Mouse (Mus musculus) neutrophil, adult 65 days (primary cell): ENCODE measurements around the gene Dhx30. TPM values are rescaled to one million over a fixed set of nuclear protein-coding genes. Genes with fewer than 3 reads are reported as not detected.

Experiments used
- total RNA-seq: library from RNA; stranded (reverse); gene quantifications from 2 replicates; pipeline ENCODE4 v1.2.4, GENCODE M21; 2023

Dhx30 gene
- 29.2 and 32.6 TPM in 2 replicates for total RNA-seq

DNA sequence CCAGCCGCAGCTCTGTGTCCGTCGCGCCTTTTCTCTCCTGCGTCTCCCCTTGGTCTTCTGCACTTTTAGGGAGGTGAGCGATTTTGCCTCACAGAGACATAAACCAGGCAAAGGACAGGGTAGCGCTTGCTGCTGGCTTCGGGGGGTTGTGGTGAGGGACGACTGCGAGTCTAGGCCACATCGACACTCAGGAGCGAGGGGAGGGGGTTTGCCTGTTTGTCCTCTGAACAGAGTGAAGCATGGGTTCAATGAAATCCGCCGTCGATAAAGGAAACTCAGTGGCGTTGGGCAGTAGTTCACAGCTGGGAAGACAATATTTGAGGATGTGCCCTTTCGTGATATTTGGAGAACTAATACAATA lies at the start of gene Dhx30:
TSS of gene Dhx30 (minus strand) at position 52 of the 361 bp plus-strand sequence.

DNA sequence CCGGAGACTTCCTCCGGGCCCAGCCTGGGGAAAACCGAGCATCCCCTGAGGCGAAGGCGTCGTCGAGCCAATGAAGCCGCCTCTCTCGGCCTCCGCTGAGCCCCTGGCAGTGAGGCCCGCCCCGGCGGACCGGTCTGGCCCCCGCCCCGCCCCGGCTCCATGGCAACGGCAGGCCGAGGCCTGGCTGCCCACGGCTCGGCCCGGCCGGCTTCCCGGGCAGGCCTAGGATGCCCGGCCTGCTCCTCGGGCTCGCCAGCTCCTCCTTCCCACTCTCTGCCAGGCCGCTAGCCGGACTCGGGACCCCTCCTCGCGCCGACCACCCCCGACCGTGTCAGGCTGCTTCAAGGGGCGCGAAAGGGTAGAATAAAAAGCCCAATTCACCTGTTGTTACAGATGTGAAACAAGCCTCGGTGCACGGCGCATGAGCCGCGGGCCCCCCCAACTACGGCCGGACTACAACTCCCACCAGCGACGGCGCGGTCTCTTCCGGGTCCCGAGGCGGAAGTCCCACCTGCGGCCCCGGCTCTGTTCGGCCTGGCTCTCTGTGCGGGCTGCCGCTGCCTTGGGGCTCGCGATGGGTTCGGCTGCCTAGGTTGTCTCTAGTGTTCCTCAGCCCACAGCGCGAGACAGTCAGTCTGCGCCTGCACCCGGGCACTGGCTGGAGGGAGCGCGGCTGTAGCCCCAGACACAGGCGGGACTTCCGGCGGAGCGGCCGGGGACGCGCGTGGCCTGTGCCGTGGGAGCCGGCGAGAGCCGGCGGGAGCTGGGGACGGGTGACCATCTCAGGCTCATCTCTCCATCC lies 452 bp downstream of the Dhx30 start, which contains the start of gene Smarcc1:
TSS of gene Smarcc1 (plus strand) at position 732 of the 802 bp plus-strand sequence.

Other genes starting within 250 kb of the Dhx30 start
- gene Cdc25a, start 242.3 kb downstream of the Dhx30 start, total RNA-seq, result 31.3 and 35.4 TPM in 2 replicates
- gene Map4, start 186.4 kb downstream of the Dhx30 start, total RNA-seq, result 81.0 and 96.7 TPM in 2 replicates
- gene Smarcc1, start 122 bp downstream of the Dhx30 start, total RNA-seq, result 23.3 and 24.4 TPM in 2 replicates
- 0.47 and 0.48 TPM in 2 replicates for gene Cspg5, start 126.0 kb upstream of the Dhx30 start, total RNA-seq
- gene Elp6, start 187.3 kb upstream of the Dhx30 start, total RNA-seq, result 2.4 and 3.2 TPM in 2 replicates
- gene Scap, start 215.5 kb upstream of the Dhx30 start, total RNA-seq, result 20.7 and 21.8 TPM in 2 replicates